Mouse (Mus musculus) kidney, adult 8-10 months (tissue): ENCODE results near the gene Rab39.

ENCODE experiments used
- DNase-seq, 2 experiments: peaks; one replicate each; pipeline ENCODE4 v3.0.0; 2022

Gene Rab39

GRCm38 (mm10) chr9:53705992-53706696, at the start of gene Rab39:
Gene Rab39, minus strand, starts transcription at chr9:53706232.
- DNase-seq = peak; percentile 35 to 68

GRCm38 (mm10) chr9:53754801-53755200, 48.8 kb upstream of the Rab39 start:
- DNase-seq = no peak

GRCm38 (mm10) chr9:53750899-53751298, 44.9 kb upstream of the Rab39 start:
- DNase-seq = no peak

- DNase-seq = no peak
These were observed 44.4 kb upstream of the Rab39 start for GRCm38 (mm10) chr9:53750411-53750810.

GRCm38 (mm10) chr9:53740829-53741404, 34.9 kb upstream of the Rab39 start:
- DNase-seq = no peak

- DNase-seq = no peak
These were observed 491 bp downstream of the Rab39 start for GRCm38 (mm10) chr9:53705491-53705991.

- DNase-seq = no peak
These were observed 3.0 kb downstream of the Rab39 start for GRCm38 (mm10) chr9:53702991-53703390.

GRCm38 (mm10) chr9:53700496-53700895, 5.5 kb downstream of the Rab39 start:
- no peak for DNase-seq

- no peak for DNase-seq
These were observed 10.2 kb downstream of the Rab39 start for GRCm38 (mm10) chr9:53695846-53696245.

GRCm38 (mm10) chr9:53693718-53694117, 12.3 kb downstream of the Rab39 start:
- DNase-seq = no peak

- no peak for DNase-seq
These were observed 14.0 kb downstream of the Rab39 start for GRCm38 (mm10) chr9:53691745-53692670.

GRCm38 (mm10) chr9:53680851-53681250, 25.2 kb downstream of the Rab39 start:
- no peak for DNase-seq

- DNase-seq = no peak
These were observed 29.1 kb downstream of the Rab39 start for GRCm38 (mm10) chr9:53676921-53677320.

GRCm38 (mm10) chr9:53673571-53673970, 32.5 kb downstream of the Rab39 start:
- DNase-seq = peak; percentile 70 to 90

- DNase-seq = peak; percentile 43 to 72
These were observed 36.3 kb downstream of the Rab39 start, which contains the start of gene Cul5 for GRCm38 (mm10) chr9:53669680-53670219. Gene Cul5, minus strand, starts transcription at chr9:53670014.

GRCm38 (mm10) chr9:53667020-53667669, 38.9 kb downstream of the Rab39 start:
- peak; percentile 91 to 94 for DNase-seq

- DNase-seq = peak; percentile 10 to 12
These were observed 39.4 kb downstream of the Rab39 start for GRCm38 (mm10) chr9:53666665-53667019.

GRCm38 (mm10) chr9:53665428-53665827, 40.6 kb downstream of the Rab39 start:
- no peak for DNase-seq

GRCm38 (mm10) chr9:53664819-53665218, 41.2 kb downstream of the Rab39 start:
- DNase-seq = no peak

- DNase-seq = no peak
These were observed 71.2 kb downstream of the Rab39 start for GRCm38 (mm10) chr9:53634796-53635195.
